Mouse (Mus musculus): ENCODE results near the gene Homer2.

Homer2 gene

DNA sequence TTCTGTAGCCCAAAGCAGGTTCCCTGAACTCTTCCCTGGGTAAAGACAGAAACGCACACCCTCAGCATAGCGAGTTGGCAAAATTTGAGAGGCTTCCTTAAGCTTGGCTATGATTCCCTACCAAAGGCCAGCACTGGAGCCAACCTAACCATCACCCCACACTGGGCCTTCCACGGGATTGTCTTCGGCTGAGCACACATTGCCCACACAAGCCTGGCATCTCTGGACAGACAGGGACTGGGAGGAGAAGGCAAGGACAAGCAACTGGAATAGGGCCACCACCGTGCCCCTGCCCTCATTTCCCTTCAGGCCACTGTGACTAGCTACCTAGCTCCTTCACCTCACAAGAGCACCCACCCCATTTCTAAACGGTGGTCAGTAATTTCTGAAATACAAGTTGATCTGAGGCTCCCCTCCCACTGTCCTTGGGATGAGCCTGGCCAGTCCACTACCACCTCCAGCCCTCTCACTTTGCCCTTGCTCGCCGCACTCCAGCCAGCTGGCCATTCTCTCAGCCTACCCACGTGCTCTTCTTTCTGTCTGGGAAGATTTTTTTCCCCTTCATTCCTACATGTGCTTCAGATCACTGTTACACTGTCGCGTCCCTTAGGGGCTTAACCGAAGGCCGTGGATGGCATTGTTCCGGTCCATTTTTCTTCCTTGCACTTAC, at the start of gene Homer2:
Homer2 (minus strand) TSS at position 57 of the 670 bp plus-strand sequence.
- DNase-seq (ENCODE audit: low read depth, low spot score) = no peak

DNA sequence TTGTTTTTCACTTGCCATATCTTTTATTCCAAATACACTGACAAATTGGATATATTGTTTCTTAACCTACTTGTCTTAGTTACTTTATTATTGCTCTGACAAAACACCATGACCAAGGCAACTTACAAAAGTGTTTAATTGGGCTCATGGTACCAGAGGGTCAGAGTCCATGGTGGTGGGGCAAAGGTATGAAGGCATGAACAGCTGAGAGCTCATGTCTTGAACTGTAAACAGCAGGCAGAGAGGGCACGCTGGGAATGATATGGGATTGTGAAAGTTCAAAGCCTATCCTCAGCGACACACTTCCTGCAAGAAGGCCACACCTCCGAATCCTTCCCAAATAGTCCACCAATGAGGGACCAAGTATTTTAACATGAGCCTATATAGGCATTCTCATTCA, 40.6 kb upstream of the Homer2 start:
- DNase-seq (ENCODE audit: low read depth, low spot score) = no peak

DNA sequence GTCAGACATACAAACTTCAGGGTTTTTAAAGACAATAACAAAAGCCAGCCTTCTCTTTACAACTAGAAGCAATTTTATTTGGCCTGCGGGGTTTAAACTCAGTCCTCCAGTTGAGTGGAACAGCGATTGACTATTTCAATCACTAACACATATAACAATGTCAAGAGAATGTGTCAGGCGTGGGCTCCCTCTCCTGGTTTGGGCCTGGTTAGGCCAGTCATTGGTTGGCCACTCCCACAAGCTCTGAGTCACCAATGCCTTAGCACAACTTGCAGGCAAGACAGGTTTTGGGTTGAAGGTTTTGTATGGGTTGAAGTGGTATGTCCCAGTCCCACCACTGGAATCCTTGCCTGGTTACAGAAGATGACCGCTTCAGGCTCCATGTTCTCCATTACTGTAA, 36.8 kb upstream of the Homer2 start:
- peak; percentile 20 for DNase-seq (ENCODE audit: low read depth, low spot score)

DNA sequence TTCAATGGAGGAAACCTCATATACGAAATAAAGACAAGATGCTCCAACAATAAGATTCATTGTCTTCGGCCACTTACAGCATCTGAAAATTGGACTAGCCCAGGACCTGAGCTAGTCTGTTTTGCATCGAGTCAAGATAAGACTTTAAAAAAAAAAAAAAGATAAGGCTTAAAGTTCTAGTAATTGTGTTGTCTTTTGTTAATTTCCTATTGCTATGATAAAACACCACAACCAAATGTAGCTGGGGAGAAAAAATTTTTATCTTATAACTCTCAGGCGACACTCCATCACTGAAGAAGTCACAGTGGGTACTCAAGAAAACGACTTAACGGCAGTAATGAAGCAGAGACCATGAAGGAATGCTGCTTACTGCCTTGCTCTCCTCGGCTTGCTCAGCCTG, 32.7 kb upstream of the Homer2 start:
- no peak for DNase-seq (ENCODE audit: low read depth, low spot score)

- no peak for DNase-seq (ENCODE audit: low read depth, low spot score)
These were observed 31.5 kb upstream of the Homer2 start for GRCm38 (mm10) chr7:81738720-81739385.

- no peak for DNase-seq (ENCODE audit: low read depth, low spot score)
These were observed 28.1 kb upstream of the Homer2 start for GRCm38 (mm10) chr7:81735300-81736048.

DNA sequence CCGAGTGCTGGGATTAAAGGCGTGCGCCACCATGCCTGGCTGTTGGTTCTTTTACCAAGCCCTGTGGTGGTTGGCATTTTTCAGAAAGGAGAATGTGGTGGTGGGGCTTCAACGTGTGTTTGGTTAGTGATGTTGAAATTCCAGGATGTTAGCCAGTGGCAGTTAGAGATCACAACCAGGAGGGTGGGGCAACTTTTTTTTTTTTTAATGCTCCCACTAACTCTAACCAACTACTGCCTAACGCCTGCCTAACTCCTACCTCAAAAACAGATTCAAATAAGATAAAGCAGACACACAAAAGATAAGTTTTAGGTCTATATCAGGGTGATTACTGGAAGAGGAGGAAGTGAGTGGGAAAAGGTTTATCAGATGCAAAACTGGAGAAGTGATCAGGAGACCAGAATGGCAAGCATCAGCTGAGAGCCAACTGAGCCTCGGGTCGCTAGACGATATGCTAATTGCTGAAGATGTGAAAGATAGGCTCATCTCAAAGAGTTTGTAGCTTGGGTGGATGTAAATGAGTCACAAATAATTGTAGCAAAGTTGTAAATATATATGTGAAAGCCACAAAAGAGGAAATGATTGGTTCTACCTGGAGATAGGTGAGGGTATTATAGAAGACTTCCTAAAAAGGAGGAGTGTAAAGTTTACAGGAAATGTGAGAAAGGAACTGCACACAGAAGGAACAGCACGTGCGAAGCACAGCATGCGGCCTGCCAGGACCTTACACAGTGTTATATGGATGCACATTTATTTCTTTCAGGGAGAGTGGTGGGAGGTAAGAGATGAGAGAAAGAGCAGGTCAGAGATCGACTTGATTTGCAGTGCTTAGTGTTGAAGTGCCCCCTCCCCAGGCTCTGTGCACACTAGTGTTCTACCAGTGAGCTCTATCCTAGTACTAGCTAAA, 25.1 kb upstream of the Homer2 start:
- DNase-seq (ENCODE audit: low read depth, low spot score) = no peak

GRCm38 (mm10) chr7:81731181-81731651, 23.9 kb upstream of the Homer2 start:
- DNase-seq (ENCODE audit: low read depth, low spot score) = no peak

- DNase-seq (ENCODE audit: low read depth, low spot score) = no peak
These were observed 22.5 kb upstream of the Homer2 start for GRCm38 (mm10) chr7:81729787-81730186.

GRCm38 (mm10) chr7:81727716-81728115, 20.4 kb upstream of the Homer2 start:
- no peak for DNase-seq (ENCODE audit: low read depth, low spot score)

GRCm38 (mm10) chr7:81726728-81727005, 19.3 kb upstream of the Homer2 start:
- no peak for DNase-seq (ENCODE audit: low read depth, low spot score)

GRCm38 (mm10) chr7:81725986-81726727, 18.8 kb upstream of the Homer2 start:
- no peak for DNase-seq (ENCODE audit: low read depth, low spot score)

GRCm38 (mm10) chr7:81723851-81724250, 16.5 kb upstream of the Homer2 start:
- DNase-seq (ENCODE audit: low read depth, low spot score) = no peak

- no peak for DNase-seq (ENCODE audit: low read depth, low spot score)
These were observed 13.9 kb upstream of the Homer2 start for GRCm38 (mm10) chr7:81721271-81721670.

DNA sequence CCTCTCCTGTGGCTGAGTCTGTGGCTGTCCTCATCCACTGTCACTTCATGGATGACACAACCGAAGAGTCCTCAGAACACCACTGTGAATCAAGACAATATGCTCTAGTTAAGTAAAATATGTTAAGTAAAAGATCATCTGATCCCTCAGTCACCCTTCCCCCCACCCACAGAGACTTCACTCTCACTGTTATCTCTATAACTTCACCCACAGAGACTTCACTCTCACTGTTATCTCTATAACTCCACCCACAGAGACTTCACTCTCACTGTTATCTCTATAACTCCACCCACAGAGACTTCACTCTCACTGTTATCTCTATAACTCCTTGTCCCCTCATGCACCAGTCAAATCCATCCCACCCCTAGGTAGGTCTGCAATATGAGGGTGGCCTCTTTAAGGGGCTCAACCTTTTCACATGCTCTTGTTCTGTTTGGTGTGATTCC, 11.9 kb upstream of the Homer2 start:
- no peak for DNase-seq (ENCODE audit: low read depth, low spot score)

GRCm38 (mm10) chr7:81718657-81719056, 11.3 kb upstream of the Homer2 start:
- no peak for DNase-seq (ENCODE audit: low read depth, low spot score)

DNA sequence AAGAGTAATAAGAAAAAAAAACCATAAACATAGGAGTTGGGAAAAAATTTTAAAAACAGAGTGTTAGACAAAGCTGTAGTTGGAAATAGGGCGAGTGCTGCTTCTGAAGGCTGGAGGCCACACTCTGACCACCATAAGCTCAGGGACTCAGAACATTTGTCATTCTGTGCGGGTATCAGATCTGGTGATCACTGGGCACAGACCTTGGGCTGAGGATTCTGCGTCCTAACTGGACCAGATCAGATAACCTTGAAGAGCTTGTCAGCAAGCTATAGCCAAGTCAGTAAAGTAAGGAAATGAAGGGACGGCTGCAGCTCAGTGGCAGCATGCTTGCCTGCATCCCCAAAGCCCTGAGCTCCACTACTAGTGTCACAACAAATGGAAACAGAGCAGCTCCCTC, 2.8 kb upstream of the Homer2 start:
- DNase-seq (ENCODE audit: low read depth, low spot score) = no peak

GRCm38 (mm10) chr7:81708165-81708564, 838 bp upstream of the Homer2 start:
- DNase-seq (ENCODE audit: low read depth, low spot score) = no peak

DNA sequence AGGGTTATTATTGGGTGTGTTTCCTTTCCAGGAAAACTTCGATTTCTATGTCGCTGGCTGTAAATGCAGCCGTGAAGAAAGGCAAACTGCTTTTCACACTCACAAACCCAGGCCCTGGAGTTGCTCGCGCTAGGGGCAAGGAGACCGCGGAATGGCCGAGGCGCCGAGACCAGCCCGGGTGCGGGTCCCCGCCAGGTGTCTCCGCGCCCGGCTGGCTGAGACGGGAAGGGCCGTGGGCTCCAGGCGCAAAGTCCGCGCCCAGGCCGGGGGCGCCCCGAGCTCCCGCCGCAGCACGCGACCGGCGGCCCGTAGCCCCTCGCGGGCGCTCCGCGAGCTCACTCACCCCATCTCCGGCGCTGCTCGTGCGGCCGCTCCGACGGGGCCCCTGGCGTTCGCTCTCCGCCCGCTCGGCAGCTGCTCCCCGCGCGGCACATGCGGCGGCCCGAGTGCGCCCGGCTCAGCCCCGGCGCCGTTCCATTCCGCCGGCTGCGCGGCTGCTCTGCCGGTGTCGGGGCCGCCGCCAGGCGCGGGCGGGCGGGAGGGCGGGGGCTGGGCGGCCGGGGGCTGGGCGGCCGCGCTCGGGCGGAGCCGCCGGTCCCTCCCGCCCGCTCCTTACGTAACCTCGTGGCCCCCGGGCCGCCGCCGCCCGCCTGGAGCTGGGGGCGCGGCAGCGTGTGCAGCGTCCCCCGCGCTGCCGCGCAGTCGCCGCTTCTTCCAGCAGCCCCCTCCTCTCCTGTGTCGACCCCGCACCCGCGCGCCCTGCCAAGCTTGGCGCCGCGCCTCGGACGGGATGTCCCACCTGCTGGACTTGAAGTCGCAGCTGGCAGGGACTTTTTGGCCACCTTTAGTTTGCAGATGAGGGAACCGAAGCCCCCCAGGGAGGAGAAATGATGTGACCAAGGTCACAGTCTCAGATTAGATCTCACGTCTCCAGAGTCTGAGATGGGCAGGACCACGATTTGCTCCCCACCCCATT, 623 bp downstream of the Homer2 start:
- no peak for DNase-seq (ENCODE audit: low read depth, low spot score)

GRCm38 (mm10) chr7:81706027-81706415, 1.3 kb downstream of the Homer2 start:
- no peak for DNase-seq (ENCODE audit: low read depth, low spot score)
